Mouse (Mus musculus) kidney, postnatal 14 days (tissue): Measurements from ENCODE around the gene Ush1c.
"Not testable (repeated sequence)": the region's sequence is repeated elsewhere in the genome, so short reads cannot be mapped to it uniquely, and the experiment has no call there.

ENCODE experiments used
- DNase-seq: peaks from one replicate; pipeline ENCODE4 v3.0.0; 2022; ENCODE audit warnings: mixed read lengths

Ush1c gene

GRCm38 (mm10) chr7:46204046-46204471, 34.2 kb downstream of the Ush1c start:
- peak; percentile 37 for DNase-seq

- DNase-seq: no peak
Measured at GRCm38 (mm10) chr7:46201649-46202048, 36.7 kb downstream of the Ush1c start.

GRCm38 (mm10) chr7:46200021-46200420, 38.3 kb downstream of the Ush1c start:
- no peak for DNase-seq

- no peak for DNase-seq
Measured at GRCm38 (mm10) chr7:46195356-46195755, 42.9 kb downstream of the Ush1c start.

GRCm38 (mm10) chr7:46184232-46184631, 54.1 kb downstream of the Ush1c start:
- no peak for DNase-seq

GRCm38 (mm10) chr7:46181590-46181989, 56.7 kb downstream of the Ush1c start:
- DNase-seq: peak; percentile 59

- DNase-seq: no peak
Measured at GRCm38 (mm10) chr7:46179431-46180275, 58.6 kb downstream of the Ush1c start, which contains the start of gene Abcc8. Gene Abcc8, minus strand, starts transcription at chr7:46180033.

- not testable (repeated sequence) for DNase-seq
Measured at GRCm38 (mm10) chr7:46168980-46169379, 69.3 kb downstream of the Ush1c start.

- no peak for DNase-seq
Measured at GRCm38 (mm10) chr7:46168402-46168801, 69.9 kb downstream of the Ush1c start.

GRCm38 (mm10) chr7:46167901-46168300, 70.4 kb downstream of the Ush1c start:
- DNase-seq: no peak

- DNase-seq: no peak
Measured at GRCm38 (mm10) chr7:46165876-46166275, 72.4 kb downstream of the Ush1c start.

- no peak for DNase-seq
Measured at GRCm38 (mm10) chr7:46162731-46163130, 75.6 kb downstream of the Ush1c start.

GRCm38 (mm10) chr7:46162132-46162727, 76.1 kb downstream of the Ush1c start:
- DNase-seq: no peak

- DNase-seq: no peak
Measured at GRCm38 (mm10) chr7:46161615-46162014, 76.7 kb downstream of the Ush1c start.

GRCm38 (mm10) chr7:46157746-46158145, 80.6 kb downstream of the Ush1c start:
- no peak for DNase-seq

GRCm38 (mm10) chr7:46154498-46155488, 83.5 kb downstream of the Ush1c start:
- peak; percentile 41 for DNase-seq

- DNase-seq: no peak
Measured at GRCm38 (mm10) chr7:46152819-46153351, 85.4 kb downstream of the Ush1c start.

- DNase-seq: no peak
Measured at GRCm38 (mm10) chr7:46147417-46147816, 90.9 kb downstream of the Ush1c start.

- DNase-seq: no peak
Measured at GRCm38 (mm10) chr7:46146675-46147308, 91.5 kb downstream of the Ush1c start.
